Mouse (Mus musculus): Measurements from ENCODE around the gene Kcnmb3. TPM values are rescaled to one million over a fixed set of nuclear protein-coding genes. Genes with fewer than 3 reads are reported as not detected.

The Kcnmb3 gene
- polyA plus RNA-seq, 1 experiment from 2014 or later = not detected

DNA sequence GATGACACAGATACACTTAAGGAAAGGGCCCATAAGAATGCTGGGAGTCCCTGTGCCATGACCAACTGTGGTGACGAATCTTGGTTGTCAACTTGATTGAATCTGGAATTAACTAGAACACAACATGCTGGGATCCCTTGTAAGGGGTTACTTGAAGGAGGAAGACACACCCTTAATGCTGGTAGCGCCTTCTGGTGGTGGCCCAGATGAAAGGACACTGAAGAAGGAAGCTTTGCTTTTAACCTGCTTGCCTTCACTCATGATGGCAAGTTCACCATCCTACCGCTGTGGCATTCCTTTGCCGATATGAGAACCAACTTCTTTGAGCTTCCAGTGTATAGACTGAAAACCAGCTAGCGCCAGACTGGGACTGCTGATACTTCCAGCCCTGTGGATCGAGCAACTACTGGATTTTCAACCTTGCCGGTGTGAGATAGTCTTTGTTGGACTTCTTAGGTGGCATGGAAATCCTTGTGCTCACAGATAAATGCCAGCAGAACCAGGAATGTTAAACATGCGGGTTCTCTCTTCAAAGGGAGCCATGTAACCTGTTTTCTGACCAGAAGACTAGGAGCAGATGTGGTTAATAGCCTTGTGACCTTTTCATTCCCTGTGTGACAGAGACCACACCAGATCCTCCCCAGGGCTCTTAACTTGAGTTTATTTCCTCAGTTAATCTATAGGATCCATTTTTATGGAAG is 2.5 kb upstream of the Kcnmb3 start:
- Histone ChIP-seq H3K27ac (no peak overlapping the region), H3K4me1 (replicated peaks) (0 out of 2 replicates have a peak, but pooled peaks cover 4% of the 10 kb centered on the region), H3K9ac (no peak overlapping the region), H3K27me3 (no peaks in the 10 kb centered on the region), H3K9me3 (replicated peaks) (no peaks in the 10 kb centered on the region), H3K36me3 (no peaks in the 10 kb centered on the region), H3K4me3 (no peak overlapping the region), H3K4me2 (no peak overlapping the region)
- ATAC-seq (replicated peaks; ENCODE audit: insufficient number of reproducible peaks, insufficient read depth, low FRiP score, low read depth) = no peak
- WGBS = 83% methylated on average over 8 of the region's 8 CpGs

DNA sequence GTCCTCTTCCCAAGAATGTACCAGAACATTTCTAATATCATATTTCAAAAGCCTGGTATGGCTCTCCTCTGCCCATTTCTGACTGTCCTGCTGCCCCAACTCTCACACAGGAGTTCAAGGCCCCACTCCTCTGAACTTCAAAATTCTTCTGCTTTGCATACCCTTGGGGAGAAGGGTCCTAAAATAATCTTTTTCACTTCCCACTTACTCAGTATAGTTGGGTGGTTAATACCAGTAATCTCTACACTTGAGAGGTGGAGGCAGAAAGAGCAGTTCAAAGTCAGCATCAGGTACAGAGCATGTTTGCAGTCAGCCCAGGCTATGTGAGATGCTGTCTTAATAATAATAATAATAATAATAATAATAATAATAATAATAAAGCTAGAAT is 1.1 kb downstream of the Kcnmb3 start:
- Histone ChIP-seq H3K27me3 (no peaks in the 10 kb centered on the region), H3K4me2 (no peak overlapping the region), H3K9ac (no peak overlapping the region), H3K9me3 (replicated peaks) (no peaks in the 10 kb centered on the region), H3K4me3 (no peak overlapping the region), H3K36me3 (no peaks in the 10 kb centered on the region), H3K27ac (no peak overlapping the region), H3K4me1 (replicated peaks) (no peaks in the 10 kb centered on the region)
- no peak for ATAC-seq (replicated peaks; ENCODE audit: insufficient number of reproducible peaks, insufficient read depth, low FRiP score, low read depth)

DNA sequence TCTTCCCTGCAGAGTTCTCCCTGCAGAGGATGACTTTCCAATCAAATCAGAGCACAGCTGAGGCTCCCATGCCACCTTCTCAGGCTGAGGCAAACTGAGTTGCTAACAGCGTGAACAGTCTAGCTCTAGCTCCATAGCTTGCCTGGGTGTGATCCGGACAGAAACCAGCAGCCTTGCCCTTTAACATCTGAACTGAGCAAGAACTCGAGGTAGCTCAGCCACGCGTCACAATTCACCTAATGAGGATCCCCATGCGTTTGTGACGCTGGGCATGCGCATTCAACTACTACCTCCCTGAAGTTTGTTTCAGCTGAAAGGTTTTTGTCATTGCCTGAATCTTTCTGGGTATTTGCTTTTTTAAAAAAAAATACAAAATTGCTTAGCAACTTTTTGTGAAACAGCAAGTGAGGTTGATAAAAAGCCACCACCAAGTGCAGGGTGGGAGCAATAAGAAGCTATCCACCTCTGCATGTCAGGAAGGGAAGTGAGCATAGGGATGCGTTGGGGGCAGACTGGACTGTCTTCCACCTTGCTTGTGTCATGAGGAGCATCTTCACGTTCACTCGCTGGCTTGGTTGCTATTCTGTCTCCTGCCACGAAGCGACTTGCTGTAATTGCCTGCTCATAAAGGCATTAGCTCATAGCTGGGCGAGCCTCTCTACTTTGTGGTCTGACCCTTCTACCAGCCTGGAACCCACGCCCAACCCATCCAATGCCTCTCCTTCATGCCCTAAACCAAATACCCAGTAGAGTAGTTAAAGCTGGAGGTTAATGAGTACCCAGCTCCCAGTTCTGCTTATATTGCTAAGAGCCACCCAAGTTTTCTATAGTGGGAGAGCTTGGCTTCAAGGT is 1.7 kb downstream of the Kcnmb3 start:
- WGBS = 70% methylated on average over 15 of the region's 15 CpGs
- no peaks in the 10 kb centered on the region for H3K27me3 ChIP-seq
- H3K36me3 ChIP-seq = no peaks in the 10 kb centered on the region
- no peak overlapping the region for H3K9ac ChIP-seq
- no peak overlapping the region for H3K4me3 ChIP-seq
- no peak overlapping the region for H3K4me2 ChIP-seq
- no peaks in the 10 kb centered on the region for H3K9me3 ChIP-seq (replicated peaks)
- H3K4me1 ChIP-seq (replicated peaks) = no peaks in the 10 kb centered on the region
- ATAC-seq (replicated peaks; ENCODE audit: insufficient number of reproducible peaks, insufficient read depth, low FRiP score, low read depth) = no peak
- no peak overlapping the region for H3K27ac ChIP-seq

DNA sequence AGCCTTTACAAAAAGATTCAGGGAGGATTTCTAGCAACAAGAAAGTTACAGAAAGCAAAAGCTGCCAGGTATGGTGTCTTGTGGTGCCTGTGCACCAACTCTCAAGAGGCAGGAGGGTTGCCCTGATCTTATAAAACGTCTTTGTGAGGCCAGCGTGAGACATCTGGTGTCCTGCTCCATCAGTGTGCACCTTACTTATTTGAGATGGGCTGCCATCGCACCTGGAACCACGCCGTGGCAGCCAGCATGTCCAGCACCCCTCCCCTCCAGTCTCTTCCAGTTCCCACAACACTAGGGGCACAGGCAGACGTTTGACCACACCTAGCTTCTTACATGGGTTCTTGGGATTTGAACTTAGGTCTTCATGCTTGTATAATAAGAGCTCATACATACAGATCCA is 3.9 kb downstream of the Kcnmb3 start:
- no peaks in the 10 kb centered on the region for H3K4me1 ChIP-seq (replicated peaks)
- no peak overlapping the region for H3K27ac ChIP-seq
- 77% methylated on average over 6 of the region's 6 CpGs for WGBS
- H3K9me3 ChIP-seq (replicated peaks) = no peaks in the 10 kb centered on the region
- H3K4me3 ChIP-seq = no peak overlapping the region
- H3K27me3 ChIP-seq = no peaks in the 10 kb centered on the region
- no peak overlapping the region for H3K9ac ChIP-seq
- H3K36me3 ChIP-seq = no peaks in the 10 kb centered on the region
- no peak for ATAC-seq (replicated peaks; ENCODE audit: insufficient number of reproducible peaks, insufficient read depth, low FRiP score, low read depth)
- H3K4me2 ChIP-seq = no peak overlapping the region

DNA sequence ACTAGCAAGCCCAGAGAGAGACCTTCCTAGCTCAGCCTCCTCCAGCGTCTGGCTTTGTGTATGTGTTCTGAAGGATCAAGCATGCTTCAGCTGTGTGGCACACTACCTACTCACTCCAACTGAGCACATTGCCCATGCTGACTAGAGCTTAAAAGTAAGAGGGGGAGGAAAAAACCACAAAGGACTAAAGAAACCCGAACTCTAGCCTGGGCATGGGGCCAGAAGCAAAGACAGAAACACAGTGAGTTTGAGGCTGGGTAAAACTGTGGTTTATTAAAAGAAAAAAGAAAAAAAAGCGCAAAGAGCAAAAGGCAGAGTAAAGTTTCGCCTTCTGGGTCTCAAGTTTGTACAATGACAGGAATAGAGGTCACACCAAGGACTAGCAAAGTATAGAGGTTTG is 5.5 kb downstream of the Kcnmb3 start:
- Histone ChIP-seq H3K27ac (no peak overlapping the region), H3K4me1 (replicated peaks) (no peaks in the 10 kb centered on the region), H3K27me3 (no peaks in the 10 kb centered on the region), H3K9ac (no peak overlapping the region), H3K4me2 (no peak overlapping the region), H3K4me3 (no peak overlapping the region), H3K9me3 (replicated peaks) (no peaks in the 10 kb centered on the region), H3K36me3 (no peaks in the 10 kb centered on the region)
- no peak for ATAC-seq (replicated peaks; ENCODE audit: insufficient number of reproducible peaks, insufficient read depth, low FRiP score, low read depth)
- 76% methylated on average over 4 of the region's 4 CpGs for WGBS

DNA sequence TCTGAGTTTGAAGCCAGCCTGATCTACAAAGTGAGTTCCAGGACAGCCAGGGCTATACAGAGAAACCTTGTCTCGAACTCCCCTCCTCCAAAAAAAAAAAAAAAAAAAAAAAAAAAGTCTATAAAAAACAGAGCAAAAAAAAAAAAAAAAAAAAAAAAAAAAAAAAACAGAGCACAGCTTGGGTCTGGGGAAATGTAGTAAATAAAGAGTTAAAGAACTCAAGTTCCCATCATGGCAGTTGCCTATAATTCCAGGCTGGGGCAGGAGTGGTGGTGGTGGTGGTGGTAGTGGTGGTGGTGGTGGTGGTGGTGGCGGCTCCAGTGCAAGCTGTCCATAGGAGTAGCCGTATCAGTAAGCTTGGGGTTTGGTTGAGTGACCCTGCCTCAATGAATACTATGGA is 9.0 kb downstream of the Kcnmb3 start:
- 79% methylated on average over 3 of the region's 3 CpGs for WGBS
- Histone ChIP-seq H3K36me3 (no peaks in the 10 kb centered on the region), H3K27me3 (no peaks in the 10 kb centered on the region), H3K4me2 (no peak overlapping the region), H3K9me3 (replicated peaks) (no peaks in the 10 kb centered on the region), H3K4me3 (no peak overlapping the region), H3K27ac (no peak overlapping the region), H3K4me1 (replicated peaks) (no peaks in the 10 kb centered on the region), H3K9ac (no peak overlapping the region)
- ATAC-seq (replicated peaks; ENCODE audit: insufficient number of reproducible peaks, insufficient read depth, low FRiP score, low read depth) = no peak

- Histone ChIP-seq H3K27ac (no peak overlapping the region), H3K4me2 (no peak overlapping the region), H3K9me3 (replicated peaks) (no peaks in the 10 kb centered on the region), H3K9ac (no peak overlapping the region), H3K4me3 (no peak overlapping the region), H3K36me3 (no peaks in the 10 kb centered on the region), H3K27me3 (no peaks in the 10 kb centered on the region), H3K4me1 (replicated peaks) (no peaks in the 10 kb centered on the region)
- peak; percentile 39; the same call in 1 of the 2 replicates for ATAC-seq (replicated peaks; ENCODE audit: insufficient number of reproducible peaks, insufficient read depth, low FRiP score, low read depth)
- WGBS = 88% methylated on average over 7 of the region's 7 CpGs
Measured at GRCm38 (mm10) chr3:32479961-32480360, 12.1 kb downstream of the Kcnmb3 start.

DNA sequence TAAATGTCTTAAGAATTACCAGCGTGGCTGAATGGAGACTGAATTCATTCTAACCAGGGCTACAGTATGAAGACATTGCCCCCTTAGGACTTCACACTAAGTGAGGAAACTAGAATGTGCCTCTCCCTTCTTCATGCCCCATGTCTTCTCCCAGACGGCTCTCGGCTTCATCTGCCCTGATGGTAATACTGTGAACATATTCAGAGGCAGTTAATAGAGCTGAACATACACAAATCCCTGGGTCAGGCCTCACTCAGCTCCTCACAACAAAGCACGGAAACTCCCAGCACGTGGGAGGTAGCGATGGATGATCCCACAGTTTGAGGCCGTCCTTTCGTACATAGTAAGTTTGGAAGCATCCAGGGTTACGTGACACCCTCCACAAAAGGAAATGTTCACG is 18.8 kb downstream of the Kcnmb3 start:
- Histone ChIP-seq H3K4me2 (no peak overlapping the region), H3K9me3 (replicated peaks) (no peaks in the 10 kb centered on the region), H3K4me1 (replicated peaks) (peaks cover 9% of the 10 kb centered on the region), H3K27ac (no peak overlapping the region), H3K27me3 (no peaks in the 10 kb centered on the region), H3K4me3 (no peak overlapping the region), H3K9ac (no peak overlapping the region), H3K36me3 (no peaks in the 10 kb centered on the region)
- ATAC-seq (replicated peaks; ENCODE audit: insufficient number of reproducible peaks, insufficient read depth, low FRiP score, low read depth) = no peak
- WGBS = 77% methylated on average over 10 of the region's 10 CpGs

- ATAC-seq (replicated peaks; ENCODE audit: insufficient number of reproducible peaks, insufficient read depth, low FRiP score, low read depth) = peak; percentile 72; the same call in 1 of the 2 replicates
- no peaks in the 10 kb centered on the region for H3K36me3 ChIP-seq
- H3K4me1 ChIP-seq (replicated peaks) = peaks cover 9% of the 10 kb centered on the region
- 50% methylated on average over 14 of the region's 14 CpGs for WGBS
- H3K9me3 ChIP-seq (replicated peaks) = no peaks in the 10 kb centered on the region
- H3K9ac ChIP-seq = no peak overlapping the region
- H3K27me3 ChIP-seq = no peaks in the 10 kb centered on the region
- H3K4me3 ChIP-seq = no peak overlapping the region
- peak overlapping the region; percentile 7; the same call in 1 of the 2 replicates for H3K4me2 ChIP-seq
- no peak overlapping the region for H3K27ac ChIP-seq
Measured at GRCm38 (mm10) chr3:32472191-32472900, 19.7 kb downstream of the Kcnmb3 start.

GRCm38 (mm10) chr3:32471098-32471497 is 20.9 kb downstream of the Kcnmb3 start:
- 44% methylated on average over 6 of the region's 6 CpGs for WGBS
- H3K4me2 ChIP-seq = no peak overlapping the region
- no peak for ATAC-seq (replicated peaks; ENCODE audit: insufficient number of reproducible peaks, insufficient read depth, low FRiP score, low read depth)
- no peak overlapping the region for H3K4me3 ChIP-seq
- no peak overlapping the region for H3K9ac ChIP-seq
- no peaks in the 10 kb centered on the region for H3K27me3 ChIP-seq
- peaks cover 9% of the 10 kb centered on the region for H3K4me1 ChIP-seq (replicated peaks)
- H3K36me3 ChIP-seq = no peaks in the 10 kb centered on the region
- no peak overlapping the region for H3K27ac ChIP-seq
- no peaks in the 10 kb centered on the region for H3K9me3 ChIP-seq (replicated peaks)

DNA sequence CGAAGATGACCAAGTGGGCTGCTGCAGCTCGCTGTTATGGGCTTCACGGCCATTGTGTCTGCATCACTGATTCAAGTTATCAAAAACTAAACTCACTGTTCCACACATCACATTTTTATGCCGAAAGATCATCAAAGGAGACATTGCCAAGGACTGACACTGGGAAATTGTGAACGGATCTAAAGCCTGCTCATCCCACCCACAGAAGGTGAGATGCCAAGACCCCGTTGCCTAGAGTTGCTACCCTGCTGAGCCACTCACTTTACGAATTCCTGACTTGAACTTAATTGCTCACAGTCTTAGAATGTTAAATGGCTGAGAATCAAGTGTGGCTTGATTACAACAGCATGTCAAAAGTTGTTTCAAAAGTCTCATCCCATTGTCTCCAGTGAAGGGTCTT is 21.6 kb downstream of the Kcnmb3 start:
- Histone ChIP-seq H3K9me3 (replicated peaks) (no peaks in the 10 kb centered on the region), H3K27ac (no peak overlapping the region), H3K36me3 (no peaks in the 10 kb centered on the region), H3K4me3 (no peak overlapping the region), H3K27me3 (no peaks in the 10 kb centered on the region), H3K9ac (no peak overlapping the region), H3K4me1 (replicated peaks) (peaks cover 9% of the 10 kb centered on the region), H3K4me2 (no peak overlapping the region)
- 76% methylated on average over 7 of the region's 7 CpGs for WGBS
- no peak for ATAC-seq (replicated peaks; ENCODE audit: insufficient number of reproducible peaks, insufficient read depth, low FRiP score, low read depth)
